Mouse (Mus musculus): ENCODE results near the gene Katnb1. TPM values are rescaled to one million over a fixed set of nuclear protein-coding genes. Genes with fewer than 3 reads are reported as not detected.

Katnb1 gene
- polyA plus RNA-seq, 1 experiment, result 20.0 TPM

DNA sequence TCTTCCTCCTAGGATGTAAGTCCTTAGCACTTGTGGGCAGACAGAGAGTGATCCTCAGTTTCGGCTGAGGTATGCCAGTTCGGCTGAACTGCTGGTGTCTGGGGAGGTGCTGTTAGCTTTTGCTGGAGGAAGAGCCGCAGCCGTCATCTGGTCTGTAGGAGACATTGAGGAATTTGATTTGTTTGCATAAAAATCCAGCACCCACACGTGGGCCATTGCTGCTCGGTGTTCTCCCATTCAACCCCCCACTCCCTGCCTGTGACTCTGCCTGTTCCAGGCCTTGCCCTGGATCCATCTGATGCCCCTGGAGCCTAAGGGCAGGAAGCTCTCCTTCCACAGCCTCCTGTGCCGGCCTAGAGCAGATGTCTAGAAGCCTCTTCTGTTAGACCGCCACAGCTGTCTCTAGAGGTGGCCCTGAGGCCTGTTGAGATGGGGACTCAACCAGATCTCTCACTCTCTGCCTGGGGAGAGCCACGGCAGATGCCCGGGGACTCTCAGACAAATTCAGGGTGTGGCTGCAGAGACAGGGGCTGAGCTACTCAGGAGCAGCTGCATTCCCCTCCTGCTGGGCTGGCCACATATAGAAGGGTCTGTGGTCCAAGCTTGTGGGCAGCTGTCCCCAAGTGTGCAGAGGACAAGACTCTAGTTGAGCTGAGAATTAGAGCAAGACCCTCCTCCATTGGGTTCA, 3.9 kb downstream of the Katnb1 start:
- Histone ChIP-seq H3K4me3 (no peak overlapping the region), H3K36me3 (ENCODE audit: control insufficient read depth, insufficient read depth) (peaks cover 5% of the 10 kb centered on the region), H3K27me3 (ENCODE audit: control insufficient read depth, insufficient read depth, insufficient read length) (no peaks in the 10 kb centered on the region), H3K79me2 (ENCODE audit: control insufficient read depth, insufficient read depth) (no peaks in the 10 kb centered on the region), H3ac (ENCODE audit: control insufficient read depth, insufficient read length) (no peak overlapping the region), H3K4me2 (ENCODE audit: low read depth) (no peak overlapping the region)
- peak in 2 of 3 experiments; percentile 56 to 81 for TF ChIP-seq MYOD1 (IDR thresholded peaks at IDR 0.05; ENCODE audit: control insufficient read depth in 1 of 3, insufficient read length in 2 of 3, low read depth in 2 of 3)
- TF ChIP-seq USF1 (IDR thresholded peaks at IDR 0.05; ENCODE audit: low read depth), result no peak
- TF ChIP-seq MYOG (IDR thresholded peaks at IDR 0.05; ENCODE audit: control insufficient read depth in 1 of 3, insufficient read depth in 1 of 3, insufficient read length in 2 of 3, low read depth in 2 of 3), result peak in 2 of 3 experiments; percentile 81 to 85
- peak; percentile 38 for TF ChIP-seq TCF3 (IDR thresholded peaks at IDR 0.05; ENCODE audit: insufficient read length, low read depth)
- no peak for TF ChIP-seq REST (IDR thresholded peaks at IDR 0.05; ENCODE audit: insufficient read depth, insufficient read length)

- TF ChIP-seq REST (IDR thresholded peaks at IDR 0.05; ENCODE audit: insufficient read depth, insufficient read length) (no peak), CEBPB (IDR thresholded peaks at IDR 0.05; ENCODE audit: insufficient read depth, poor library complexity, severe bottlenecking) (no peak)
- Histone ChIP-seq H3K4me3 (no peak overlapping the region), H3K36me3 (ENCODE audit: control insufficient read depth, insufficient read depth) (peaks cover 5% of the 10 kb centered on the region), H3K4me2 (ENCODE audit: low read depth) (no peak overlapping the region), H3ac (ENCODE audit: control insufficient read depth, insufficient read length) (no peak overlapping the region), H3K79me2 (ENCODE audit: control insufficient read depth, insufficient read depth) (no peaks in the 10 kb centered on the region), H3K27me3 (ENCODE audit: control insufficient read depth, insufficient read depth, insufficient read length) (no peaks in the 10 kb centered on the region)
Measured at GRCm38 (mm10) chr8:95085432-95086141, 4.6 kb downstream of the Katnb1 start.

DNA sequence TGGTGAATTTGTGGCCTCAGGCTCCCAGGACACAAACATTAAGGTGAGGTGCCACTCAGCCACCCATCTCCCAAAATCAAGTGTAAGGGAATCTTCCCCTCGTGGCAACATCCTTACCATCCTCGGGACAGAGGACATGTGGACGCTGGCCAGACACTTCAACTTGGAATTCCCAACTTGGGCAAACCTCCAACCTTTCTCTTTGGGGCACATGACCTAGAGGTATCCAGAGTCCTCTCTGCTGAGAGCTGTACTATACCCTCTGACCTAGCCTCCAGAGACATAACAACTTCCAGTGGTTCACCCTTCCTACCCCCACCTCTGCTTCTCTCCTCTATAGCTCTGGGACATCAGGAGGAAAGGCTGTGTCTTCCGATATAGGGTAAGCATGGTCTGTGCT, 12.6 kb downstream of the Katnb1 start:
- no peaks in the 10 kb centered on the region for H3K27me3 ChIP-seq (ENCODE audit: control insufficient read depth, insufficient read depth, insufficient read length)
- peaks cover 5% of the 10 kb centered on the region for H3K36me3 ChIP-seq (ENCODE audit: control insufficient read depth, insufficient read depth)
- no peak overlapping the region for H3ac ChIP-seq (ENCODE audit: control insufficient read depth, insufficient read length)
- H3K4me2 ChIP-seq (ENCODE audit: low read depth), result no peak overlapping the region
- TF ChIP-seq REST (IDR thresholded peaks at IDR 0.05; ENCODE audit: insufficient read depth, insufficient read length), result no peak
- no peak for TF ChIP-seq USF1 (IDR thresholded peaks at IDR 0.05; ENCODE audit: low read depth)
- no peak for TF ChIP-seq CEBPB (IDR thresholded peaks at IDR 0.05; ENCODE audit: insufficient read depth, poor library complexity, severe bottlenecking)
- no peak for TF ChIP-seq TCF12 (IDR thresholded peaks at IDR 0.05; ENCODE audit: insufficient read depth, poor library complexity, severe bottlenecking)
- no peak for TF ChIP-seq TCF3 (IDR thresholded peaks at IDR 0.05; ENCODE audit: insufficient read length, low read depth)
- no peak for TF ChIP-seq POLR2A (IDR thresholded peaks at IDR 0.05; ENCODE audit: insufficient read length, low read depth)
- TF ChIP-seq MYOG (IDR thresholded peaks at IDR 0.05; ENCODE audit: control insufficient read depth in 1 of 3, insufficient read depth in 1 of 3, insufficient read length in 2 of 3, low read depth in 2 of 3), result no peak
- TF ChIP-seq POLR2AphosphoS2 (IDR thresholded peaks at IDR 0.05; ENCODE audit: insufficient read length, low read depth), result no peak
- TF ChIP-seq MAX (IDR thresholded peaks at IDR 0.05; ENCODE audit: low read depth), result no peak
- TF ChIP-seq MYOD1 (IDR thresholded peaks at IDR 0.05; ENCODE audit: control insufficient read depth in 1 of 3, insufficient read length in 2 of 3, low read depth in 2 of 3), result no peak
- TF ChIP-seq SRF (IDR thresholded peaks at IDR 0.05; ENCODE audit: control insufficient read depth, insufficient read length, low read depth), result no peak
- no peak overlapping the region for H3K4me3 ChIP-seq
- no peaks in the 10 kb centered on the region for H3K79me2 ChIP-seq (ENCODE audit: control insufficient read depth, insufficient read depth)

GRCm38 (mm10) chr8:95099009-95099408, 18.0 kb downstream of the Katnb1 start:
- TF ChIP-seq POLR2A (IDR thresholded peaks at IDR 0.05; ENCODE audit: insufficient read length, low read depth) (no peak), MYOD1 (IDR thresholded peaks at IDR 0.05; ENCODE audit: control insufficient read depth in 1 of 3, insufficient read length in 2 of 3, low read depth in 2 of 3) (peak in 1 of 3 experiments; percentile 65), MYOG (IDR thresholded peaks at IDR 0.05; ENCODE audit: control insufficient read depth in 1 of 3, insufficient read depth in 1 of 3, insufficient read length in 2 of 3, low read depth in 2 of 3) (peak in 1 of 3 experiments; percentile 50)
- H3K27me3 ChIP-seq (ENCODE audit: control insufficient read depth, insufficient read depth, insufficient read length), result no peaks in the 10 kb centered on the region
- H3K36me3 ChIP-seq (ENCODE audit: control insufficient read depth, insufficient read depth), result peaks cover 4% of the 10 kb centered on the region
- no peak overlapping the region for H3K4me3 ChIP-seq
- no peak overlapping the region for H3K4me2 ChIP-seq (ENCODE audit: low read depth)
- no peaks in the 10 kb centered on the region for H3K79me2 ChIP-seq (ENCODE audit: control insufficient read depth, insufficient read depth)
- H3ac ChIP-seq (ENCODE audit: control insufficient read depth, insufficient read length), result no peak overlapping the region

- TF ChIP-seq USF1 (IDR thresholded peaks at IDR 0.05; ENCODE audit: low read depth) (no peak), MYOG (IDR thresholded peaks at IDR 0.05; ENCODE audit: control insufficient read depth in 1 of 3, insufficient read depth in 1 of 3, insufficient read length in 2 of 3, low read depth in 2 of 3) (no peak), SRF (IDR thresholded peaks at IDR 0.05; ENCODE audit: control insufficient read depth, insufficient read length, low read depth) (no peak), TCF3 (IDR thresholded peaks at IDR 0.05; ENCODE audit: insufficient read length, low read depth) (no peak), POLR2A (IDR thresholded peaks at IDR 0.05; ENCODE audit: insufficient read length, low read depth) (no peak), E2F4 (IDR thresholded peaks at IDR 0.05; ENCODE audit: insufficient read depth) (no peak), REST (IDR thresholded peaks at IDR 0.05; ENCODE audit: insufficient read depth, insufficient read length) (no peak), MAX (IDR thresholded peaks at IDR 0.05; ENCODE audit: low read depth) (no peak), POLR2AphosphoS2 (IDR thresholded peaks at IDR 0.05; ENCODE audit: insufficient read length, low read depth) (no peak), TCF12 (IDR thresholded peaks at IDR 0.05; ENCODE audit: insufficient read depth, poor library complexity, severe bottlenecking) (no peak), MYOD1 (IDR thresholded peaks at IDR 0.05; ENCODE audit: control insufficient read depth in 1 of 3, insufficient read length in 2 of 3, low read depth in 2 of 3) (no peak), CEBPB (IDR thresholded peaks at IDR 0.05; ENCODE audit: insufficient read depth, poor library complexity, severe bottlenecking) (no peak)
- Histone ChIP-seq H3K4me3 (no peak overlapping the region), H3K27me3 (ENCODE audit: control insufficient read depth, insufficient read depth, insufficient read length) (no peaks in the 10 kb centered on the region), H3K36me3 (ENCODE audit: control insufficient read depth, insufficient read depth) (peaks cover 7% of the 10 kb centered on the region), H3ac (ENCODE audit: control insufficient read depth, insufficient read length) (no peak overlapping the region), H3K4me2 (ENCODE audit: low read depth) (no peak overlapping the region), H3K79me2 (ENCODE audit: control insufficient read depth, insufficient read depth) (no peaks in the 10 kb centered on the region)
Measured at GRCm38 (mm10) chr8:95101972-95102371, 21.0 kb downstream of the Katnb1 start.
